Mouse (Mus musculus) frontal cortex, postnatal 25 days (tissue): ENCODE measurements at regions not wholly inside any gene's neighbourhood (a gene's known extent, or its start where the extent isn't known, plus 50 kb on each side); places are given as distances from the start of the nearest gene placed in this dataset.
"Not testable (repeated sequence)": the region's sequence is repeated elsewhere in the genome, so short reads cannot be mapped to it uniquely, and the experiment has no call there.

Source experiments
- DNase-seq, 2 experiments: peaks; one replicate each; pipeline ENCODE4 v3.0.0; 2022; ENCODE audit warnings: low spot score in 2 of 2

- not testable (repeated sequence) for DNase-seq
These were observed 197.9 kb downstream of the Samd9l start for GRCm38 (mm10) chr6:3201507-3201906.

GRCm38 (mm10) chr6:3201107-3201506 lies 198.3 kb downstream of the Samd9l start:
- DNase-seq, result no peak

DNA sequence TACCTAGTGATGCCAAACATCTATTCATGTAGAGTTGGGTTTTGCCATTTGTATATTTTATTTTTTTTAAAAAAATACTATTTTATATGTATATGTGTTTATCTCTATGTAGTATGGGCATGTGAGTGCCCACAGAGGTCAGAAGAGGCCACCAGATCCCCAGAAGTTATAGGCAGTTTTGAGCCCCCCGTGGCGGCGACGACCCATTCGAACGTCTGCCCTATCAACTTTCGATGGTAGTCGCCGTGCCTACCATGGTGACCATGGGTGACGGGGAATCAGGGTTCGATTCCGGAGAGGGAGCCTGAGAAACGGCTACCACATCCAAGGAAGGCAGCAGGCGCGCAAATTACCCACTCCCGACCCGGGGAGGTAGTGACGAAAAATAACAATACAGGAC lies 198.8 kb downstream of the Samd9l start:
- DNase-seq, result peak in 1 of 2 experiments; percentile 46

DNA sequence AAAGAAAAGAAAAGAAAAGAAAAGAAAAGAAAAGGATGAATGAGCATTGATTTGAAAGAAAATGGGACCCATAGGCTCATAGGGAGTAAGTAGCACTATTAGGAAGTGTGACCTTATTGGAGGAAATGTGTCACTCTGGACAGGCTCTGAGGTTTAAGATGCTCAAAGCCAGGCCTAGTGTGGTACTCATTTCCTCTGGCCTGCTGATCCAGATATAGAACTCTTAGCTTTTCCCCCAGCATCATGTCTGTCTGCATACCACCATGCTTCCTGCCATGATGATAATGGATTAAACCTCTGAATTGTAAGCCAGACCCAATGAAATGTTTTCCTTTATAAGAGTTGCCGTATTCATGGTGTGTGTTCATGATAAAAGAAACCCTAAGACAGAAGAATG lies 206.9 kb downstream of the Samd9l start:
- DNase-seq, result not testable (repeated sequence)

- not testable (repeated sequence) for DNase-seq
These were observed 207.5 kb downstream of the Samd9l start for GRCm38 (mm10) chr6:3191695-3192423.

- DNase-seq, result peak in 1 of 2 experiments; percentile 24
These were observed 215.6 kb downstream of the Samd9l start for GRCm38 (mm10) chr6:3183819-3184199.

GRCm38 (mm10) chr6:3182889-3183818 lies 216.2 kb downstream of the Samd9l start:
- peak in 1 of 2 experiments; percentile 4 for DNase-seq

DNA sequence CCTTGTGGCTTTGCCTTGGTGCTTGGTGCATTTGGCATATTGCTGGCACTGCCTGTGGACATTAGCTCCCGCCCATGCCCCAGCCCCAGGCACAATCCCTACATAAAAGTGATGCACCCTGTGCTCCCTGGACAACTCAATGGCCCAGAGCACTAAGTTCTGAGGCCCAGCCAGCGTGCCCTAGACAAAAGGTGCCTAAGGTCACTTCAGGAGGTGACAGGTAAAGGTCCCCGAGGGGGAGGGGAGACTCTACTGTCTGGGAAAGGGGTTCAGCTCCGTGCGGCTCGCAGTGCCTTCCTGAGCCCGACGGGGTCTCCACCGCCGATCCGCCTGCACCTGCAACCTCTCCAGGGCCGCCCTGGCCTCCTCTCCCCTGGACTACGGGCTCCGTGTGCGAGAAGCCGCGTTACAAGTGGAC lies 216.9 kb downstream of the Samd9l start:
- not testable (repeated sequence) for DNase-seq

GRCm38 (mm10) chr6:3179603-3180348 lies 219.6 kb downstream of the Samd9l start:
- not testable (repeated sequence) for DNase-seq

DNA sequence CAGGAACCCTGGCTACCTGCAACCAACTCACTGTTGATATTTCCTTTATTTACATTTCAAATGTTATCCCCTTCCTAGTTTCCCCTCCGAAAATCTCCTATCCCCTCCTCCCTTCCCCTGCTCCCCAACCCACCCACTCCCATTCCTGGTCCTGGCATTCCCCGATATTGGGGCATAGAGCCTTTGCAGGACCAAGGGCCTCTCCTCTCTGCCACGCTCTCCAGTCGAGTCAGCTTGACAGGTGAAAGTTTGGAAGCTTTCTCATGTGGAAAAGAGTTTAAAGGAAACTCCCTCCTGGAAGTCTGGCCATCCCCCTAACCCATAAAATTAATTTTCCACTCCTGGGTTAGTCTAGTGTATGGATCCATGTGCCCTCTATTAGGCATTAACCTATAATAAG lies 229.9 kb downstream of the Samd9l start:
- DNase-seq, result not testable (repeated sequence)

GRCm38 (mm10) chr6:3166149-3166548 lies 233.2 kb downstream of the Samd9l start:
- not testable (repeated sequence) for DNase-seq

- not testable (repeated sequence) for DNase-seq
These were observed 247.5 kb downstream of the Samd9l start for GRCm38 (mm10) chr6:3151901-3152300.

DNA sequence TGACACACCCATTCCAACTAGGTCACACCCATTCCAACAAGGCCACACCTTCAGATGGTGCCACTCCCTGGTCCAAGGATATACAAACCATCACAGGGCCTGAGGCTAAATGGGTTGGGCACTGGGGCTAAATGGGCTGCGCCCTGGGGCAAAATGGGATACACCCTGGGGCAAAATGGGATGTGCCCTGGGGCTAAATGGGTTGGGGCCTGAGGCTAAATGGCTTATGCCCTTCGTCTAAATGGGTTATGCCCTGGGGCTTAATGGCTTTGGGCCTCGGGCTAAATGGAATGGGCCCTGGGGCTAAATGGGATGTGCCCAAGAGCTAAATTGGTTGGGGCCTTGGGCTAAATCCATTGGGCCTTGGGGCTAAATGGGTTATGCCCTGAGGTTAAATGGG lies 261.5 kb downstream of the Samd9l start:
- not testable (repeated sequence) for DNase-seq

- DNase-seq, result not testable (repeated sequence)
These were observed 265.6 kb downstream of the Samd9l start for GRCm38 (mm10) chr6:3133763-3134162.

DNA sequence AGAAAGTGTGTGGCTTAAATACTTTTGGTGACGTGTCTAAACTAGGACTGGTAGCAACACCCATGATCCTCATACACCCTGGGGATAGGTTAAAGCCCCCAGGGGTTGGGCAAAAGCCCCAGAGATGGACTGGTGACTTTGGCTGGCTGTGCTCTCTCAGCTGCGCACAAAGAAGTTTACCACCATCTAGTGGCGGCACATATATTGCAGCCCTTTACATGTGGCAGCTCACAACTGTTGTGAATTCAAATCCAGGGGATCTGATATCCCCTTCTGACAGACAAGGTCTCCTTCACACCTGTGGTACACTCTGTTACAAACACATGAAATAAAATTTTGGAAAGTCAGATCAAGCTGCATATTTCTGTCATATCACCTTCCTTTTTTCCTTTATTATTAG lies 283.1 kb downstream of the Samd9l start:
- DNase-seq, result not testable (repeated sequence)
